Mouse (Mus musculus): ENCODE results near the gene Rae1.

Rae1 gene

GRCm38 (mm10) chr2:172997748-172998147 is 2.2 kb upstream of the Rae1 start:
- peak; percentile 49 for DNase-seq

- peak; percentile 59 for DNase-seq
These were observed 1.4 kb upstream of the Rae1 start for GRCm38 (mm10) chr2:172998478-172998877.

- DNase-seq: no peak
These were observed 352 bp downstream of the Rae1 start for GRCm38 (mm10) chr2:173000285-173000652.

DNA sequence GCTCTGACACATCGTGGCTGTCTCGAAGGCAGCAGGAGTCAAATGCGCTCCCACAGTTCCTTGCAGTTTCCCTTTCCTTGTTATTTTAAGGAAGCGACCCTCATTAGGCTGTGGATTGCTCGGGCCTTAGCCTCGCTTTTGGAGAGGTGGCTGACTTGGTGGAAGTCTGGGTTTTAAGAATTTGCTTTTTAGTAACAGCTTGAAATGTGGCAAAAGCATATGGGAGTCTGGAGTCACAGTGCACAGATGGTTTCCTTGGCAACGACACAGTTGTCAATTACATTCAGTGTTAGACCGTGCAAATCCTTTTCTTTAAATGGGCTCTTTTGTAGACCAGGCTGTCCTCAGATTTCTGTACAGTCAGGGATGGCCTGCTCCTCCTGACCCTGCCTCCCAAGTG is 1.0 kb downstream of the Rae1 start:
- DNase-seq: no peak

- no peak for DNase-seq
These were observed 3.8 kb downstream of the Rae1 start for GRCm38 (mm10) chr2:173003737-173004136.

DNA sequence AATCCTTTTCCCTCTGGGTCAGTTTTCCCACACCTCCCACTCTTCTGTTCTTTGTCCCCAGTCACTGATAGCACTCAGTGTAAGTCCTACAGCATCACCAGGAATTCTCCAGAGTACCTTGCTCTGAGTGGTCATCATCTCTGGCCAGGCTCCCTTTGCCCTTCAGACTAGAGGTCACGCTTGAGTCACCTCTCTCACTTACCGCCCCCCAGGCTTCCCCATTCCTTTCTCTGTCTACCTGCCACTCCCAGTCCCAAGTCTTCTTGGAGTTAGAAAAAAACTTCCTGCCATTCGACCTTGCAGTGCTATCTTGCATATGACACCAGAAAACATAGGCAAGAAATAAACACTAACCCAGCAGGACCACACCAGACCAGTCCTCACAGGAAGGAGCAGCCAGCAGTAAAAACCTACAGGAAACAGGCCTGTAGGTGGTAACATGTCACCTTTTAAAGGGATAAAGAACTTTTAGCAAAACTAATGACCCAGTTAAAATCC is 10.4 kb downstream of the Rae1 start:
- no peak for DNase-seq

GRCm38 (mm10) chr2:173011440-173011839 is 11.5 kb downstream of the Rae1 start:
- DNase-seq: no peak

DNA sequence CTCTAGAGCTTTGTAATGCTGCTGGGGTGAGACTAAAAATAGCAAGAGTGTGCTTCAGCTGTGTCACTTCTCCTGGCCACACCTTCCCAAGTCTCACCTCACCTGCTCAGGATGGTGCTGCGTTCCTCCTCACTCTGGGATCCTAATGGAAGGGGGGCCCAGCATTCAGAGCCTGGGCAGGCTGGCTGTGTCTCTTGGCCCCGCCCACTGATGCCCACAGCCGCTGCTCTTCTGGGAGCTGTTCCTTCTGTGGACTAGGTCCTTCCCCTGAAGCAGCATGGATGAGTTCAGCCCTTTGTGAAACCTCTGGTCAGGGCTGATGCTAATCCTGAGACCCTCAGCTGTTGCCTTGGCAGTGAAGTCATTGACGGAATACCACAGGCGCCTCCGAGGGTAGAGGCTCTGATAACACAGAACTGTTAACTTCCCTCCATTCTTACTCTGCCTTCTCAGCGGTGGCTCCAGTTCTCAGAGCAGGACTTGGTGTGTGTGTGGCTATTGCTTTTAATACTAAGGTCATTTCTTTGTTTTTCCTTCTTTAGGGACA is 14.9 kb downstream of the Rae1 start:
- DNase-seq: no peak

GRCm38 (mm10) chr2:173017940-173018339 is 18.0 kb downstream of the Rae1 start:
- DNase-seq: no peak

DNA sequence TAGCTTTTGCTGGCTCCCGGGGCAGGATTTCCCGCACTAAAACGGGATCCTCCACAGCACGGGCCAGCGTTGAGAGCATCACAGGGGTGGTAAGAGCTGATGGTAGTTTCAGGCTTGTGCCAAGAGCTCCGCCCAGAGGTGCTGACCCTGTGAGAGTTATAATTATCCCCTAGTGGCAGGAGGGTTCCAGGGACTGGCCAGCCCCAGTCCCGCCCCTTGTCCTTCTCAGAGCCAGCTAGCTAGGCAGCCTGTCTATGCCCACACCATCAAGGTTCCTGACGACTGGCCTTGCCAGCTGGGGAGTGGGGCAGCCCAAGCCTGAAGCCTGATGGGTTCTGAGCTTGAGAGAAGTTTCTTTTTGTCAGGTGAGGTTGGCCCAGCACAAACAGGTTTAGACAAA is 18.7 kb downstream of the Rae1 start:
- DNase-seq: peak; percentile 57

DNA sequence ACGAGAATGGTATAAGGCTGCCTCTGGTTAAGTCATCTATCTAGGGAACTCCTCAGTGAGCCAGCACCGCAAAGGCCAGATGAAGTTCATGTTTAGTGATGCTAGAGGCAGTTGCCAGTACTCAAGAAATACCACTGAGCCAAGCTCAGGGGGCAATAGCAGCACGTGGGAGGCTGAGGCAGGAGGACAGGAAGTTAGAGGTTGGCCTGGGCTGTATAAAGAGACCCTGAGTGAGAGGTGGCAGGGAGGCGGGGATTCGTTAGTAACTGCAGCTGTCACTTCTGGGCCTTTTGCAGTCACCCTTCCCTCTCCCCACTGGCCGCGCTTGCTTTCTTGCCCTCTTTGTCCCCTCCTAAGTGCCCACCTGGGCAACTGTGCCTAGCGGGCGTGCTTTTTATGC is 19.4 kb downstream of the Rae1 start:
- no peak for DNase-seq

DNA sequence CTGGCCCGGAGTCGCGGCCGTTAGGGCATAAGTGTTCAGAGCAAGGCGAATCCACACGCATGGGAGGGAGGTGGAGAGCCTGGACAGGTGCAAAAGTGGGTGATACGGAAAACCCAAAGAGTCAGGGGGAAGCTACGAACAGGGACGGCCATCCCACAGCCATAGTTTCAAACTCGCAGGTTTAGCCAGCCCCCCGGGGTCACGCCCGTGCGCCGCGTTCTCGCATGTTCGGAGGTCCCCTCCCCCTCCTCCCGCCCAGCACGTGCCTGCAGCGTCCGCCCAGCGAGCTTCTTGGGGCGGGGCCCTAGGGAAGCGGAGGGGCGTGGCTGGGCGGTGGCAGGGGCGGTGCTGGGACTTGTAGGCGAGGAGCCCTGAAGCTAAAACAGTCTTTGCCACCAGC is 19.9 kb downstream of the Rae1 start:
- DNase-seq: peak; percentile 90

GRCm38 (mm10) chr2:173020430-173020829 is 20.5 kb downstream of the Rae1 start, which contains the start of gene Rbm38:
Gene Rbm38, plus strand, starts transcription at chr2:173020498.
- no peak for DNase-seq

- peak; percentile 86 for DNase-seq
These were observed 21.7 kb downstream of the Rae1 start for GRCm38 (mm10) chr2:173021633-173022055.

DNA sequence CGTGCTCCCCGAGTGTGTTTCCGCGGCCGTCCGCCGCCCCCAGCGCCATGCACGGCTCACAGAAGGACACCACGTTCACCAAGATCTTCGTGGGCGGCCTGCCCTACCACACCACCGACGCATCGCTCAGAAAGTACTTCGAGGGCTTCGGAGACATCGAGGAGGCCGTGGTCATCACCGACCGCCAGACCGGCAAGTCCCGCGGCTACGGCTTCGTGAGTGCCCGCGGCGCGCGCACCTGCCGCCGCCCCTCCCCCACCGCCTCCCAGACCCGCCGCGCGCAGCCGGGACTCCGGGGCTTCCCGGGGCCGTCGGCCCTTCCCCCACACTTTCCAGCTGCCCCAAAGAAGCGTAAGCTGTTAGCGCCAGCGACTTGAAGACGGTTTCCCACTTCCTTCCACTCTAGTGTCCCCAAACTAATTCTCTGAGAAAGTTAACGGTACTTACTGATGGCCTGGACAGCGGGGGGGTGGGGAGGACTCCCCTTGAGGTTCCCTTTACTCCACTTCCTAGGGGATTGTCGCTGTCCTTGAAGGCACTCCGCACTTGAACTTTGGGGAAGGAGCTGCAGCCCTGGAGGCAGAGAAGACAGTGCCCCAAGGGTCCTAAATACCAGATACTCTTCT is 22.3 kb downstream of the Rae1 start:
- no peak for DNase-seq

- DNase-seq: no peak
These were observed 22.9 kb downstream of the Rae1 start for GRCm38 (mm10) chr2:173022813-173023212.

DNA sequence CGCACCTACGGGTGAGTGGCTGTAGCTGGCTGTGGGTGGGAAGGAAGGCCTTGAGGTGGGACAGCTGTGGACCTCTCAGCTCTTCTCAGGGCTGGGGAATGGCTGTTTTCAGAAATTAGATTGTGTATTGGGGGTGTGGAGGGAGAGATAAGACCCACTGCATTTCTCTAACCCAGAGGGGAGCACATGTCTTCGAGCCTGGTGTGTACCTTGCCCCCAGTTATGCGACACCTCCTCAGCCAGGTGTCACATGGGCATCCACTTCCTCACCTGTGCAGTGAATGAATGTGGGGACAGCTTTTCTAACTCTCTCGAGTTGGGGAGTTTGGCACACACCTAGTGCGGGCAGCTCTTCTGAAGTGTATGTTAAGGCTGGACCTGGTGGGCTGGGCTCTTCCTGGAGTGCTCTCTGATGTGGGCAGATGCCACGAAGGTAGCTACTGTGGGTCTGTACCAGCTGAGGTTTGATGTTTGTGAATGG is 23.5 kb downstream of the Rae1 start:
- DNase-seq: no peak

- no peak for DNase-seq
These were observed 24.0 kb downstream of the Rae1 start for GRCm38 (mm10) chr2:173023966-173024365.

DNA sequence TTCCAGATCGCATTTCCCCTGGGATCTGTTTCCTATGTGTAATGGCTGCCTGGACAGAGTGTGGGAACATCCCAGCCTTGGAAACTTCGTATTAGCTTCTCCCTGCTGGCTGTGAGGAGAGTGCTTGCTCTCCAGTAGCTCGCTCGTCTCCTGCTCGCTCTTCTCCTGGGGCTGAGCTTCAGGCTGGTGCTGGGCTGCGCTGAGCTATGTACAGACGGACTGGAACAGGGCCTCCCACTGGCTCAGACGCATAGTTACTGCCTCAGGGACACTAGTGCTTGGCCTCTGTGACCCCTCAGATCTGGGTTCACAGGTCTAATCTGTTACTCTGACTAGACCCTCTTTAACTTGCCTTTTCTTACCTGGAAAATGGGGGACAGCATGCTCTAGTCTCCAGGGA is 24.5 kb downstream of the Rae1 start:
- no peak for DNase-seq

GRCm38 (mm10) chr2:173024938-173025337 is 25.0 kb downstream of the Rae1 start:
- DNase-seq: no peak

GRCm38 (mm10) chr2:173026286-173026685 is 26.4 kb downstream of the Rae1 start:
- DNase-seq: no peak

- DNase-seq: no peak
These were observed 26.8 kb downstream of the Rae1 start for GRCm38 (mm10) chr2:173026688-173027131.

DNA sequence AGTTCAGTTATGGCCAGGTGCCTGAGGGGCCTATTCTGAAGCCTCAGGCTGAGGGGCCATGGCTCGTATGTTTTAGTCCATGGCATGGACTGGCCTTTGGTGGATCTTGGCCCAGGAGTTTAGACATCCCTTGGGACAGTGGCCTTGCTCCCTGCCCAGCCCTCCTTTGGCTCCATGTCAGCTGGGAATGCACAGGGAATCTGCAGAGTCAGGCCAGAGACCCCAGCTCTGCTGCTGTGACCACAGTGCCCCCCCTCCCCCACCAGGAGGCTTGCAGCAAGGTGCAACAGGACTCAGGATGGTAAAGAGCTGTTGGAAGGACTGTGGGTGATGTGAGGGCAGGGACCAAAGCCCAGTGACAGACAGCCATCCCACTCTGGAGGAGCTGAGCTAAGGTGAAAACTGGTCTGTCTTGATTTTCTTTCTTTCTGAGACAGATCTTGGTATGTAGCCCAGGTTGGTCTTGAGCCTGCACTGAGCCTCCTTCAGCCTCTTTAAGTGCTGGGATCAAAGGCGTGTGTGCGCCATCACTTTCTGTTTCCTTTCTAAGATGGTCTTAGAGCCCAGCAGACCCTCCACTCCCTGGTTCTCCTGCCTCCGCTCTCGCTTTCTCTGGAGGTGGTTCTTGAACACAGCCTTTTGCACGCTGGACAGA is 27.4 kb downstream of the Rae1 start:
- DNase-seq: no peak

- no peak for DNase-seq
These were observed 28.0 kb downstream of the Rae1 start for GRCm38 (mm10) chr2:173027824-173028495.

Data from kidney, adult 11 months (tissue).